Comparison of ENCODE assay signal across 26 mouse cellular contexts in genomic region chr13:35980471-35980870, GRCm38 (mm10). TPM values are rescaled to one million over a fixed set of nuclear protein-coding genes. Genes with fewer than 3 reads are reported as not detected.
DNase-seq lines count a peak whose midpoint lies in the region; ATAC-seq and TF ChIP-seq lines count a peak whose summit lies in the region.
"Had no signal": no experiment of that assay in that cellular context is flagged by ENCODE, and none has a peak within 500 bp of the region (broad histone marks: within the 10 kb centered on the region; RNA-seq: fewer than 3 reads in every experiment).

No protein-coding gene starts in this region.

- 21% methylated on average over 4 of the region's 4 CpGs for WGBS in forebrain, embryonic 15.5 days
- 57% methylated on average over 4 of the region's 4 CpGs for WGBS in forebrain, embryonic 12.5 days
- 17% methylated on average over 4 of the region's 4 CpGs for WGBS in forebrain, postnatal 0 days

- peak; percentile 21 to 29 for DNase-seq in layer of hippocampus, adult 8-10 months (ENCODE audit: low spot score in 2 of 2)
- no peak for DNase-seq in layer of hippocampus, postnatal 25 days (ENCODE audit: extremely low spot score in 1 of 2, low spot score in 1 of 2)
- DNase-seq in right cerebral cortex, postnatal 10 days (ENCODE audit: low spot score in 2 of 2) = peak; percentile 47 to 56
- no peak for DNase-seq in right cerebral cortex, postnatal 36 days (ENCODE audit: low spot score in 2 of 2)
- peak; percentile 20 for DNase-seq in forebrain, postnatal 0 days
- DNase-seq in kidney, postnatal 4 days = no peak
- DNase-seq: adrenal gland, postnatal 14 days; cerebellum, adult 2 months; cerebellum, postnatal 10 days; gastrocnemius, postnatal 14 days; heart, adult 2 months; heart, postnatal 14 days had no signal

- no peak overlapping the region for H3K9ac ChIP-seq in forebrain, embryonic 15.5 days (replicated peaks)
- H3K9ac ChIP-seq in forebrain, embryonic 12.5 days = no peak overlapping the region
- H3K9ac ChIP-seq in forebrain, postnatal 0 days = no peak overlapping the region
- H3K9ac ChIP-seq: embryonic facial prominence, embryonic 12.5 days; heart, embryonic 15.5 days; hindbrain, embryonic 15.5 days had no signal

- no peaks in the 10 kb centered on the region for H3K9me3 ChIP-seq in forebrain, embryonic 15.5 days
- H3K9me3 ChIP-seq in forebrain, embryonic 12.5 days = no peaks in the 10 kb centered on the region
- no peaks in the 10 kb centered on the region for H3K9me3 ChIP-seq in forebrain, postnatal 0 days (ENCODE audit: low read length)
- H3K9me3 ChIP-seq: embryonic facial prominence, embryonic 12.5 days; heart, embryonic 15.5 days; hindbrain, embryonic 15.5 days had no signal

- TF ChIP-seq CTCF in forebrain, postnatal 0 days (IDR thresholded peaks at IDR 0.05; ENCODE audit: low read depth) = no peak

- H3K4me3 ChIP-seq in forebrain, embryonic 15.5 days = no peak overlapping the region
- no peak overlapping the region for H3K4me3 ChIP-seq in forebrain, embryonic 12.5 days (replicated peaks)
- no peak overlapping the region for H3K4me3 ChIP-seq in forebrain, postnatal 0 days (ENCODE audit: low read depth, low read length)
- H3K4me3 ChIP-seq: embryonic facial prominence, embryonic 12.5 days; heart, adult 2 months; heart, embryonic 15.5 days; hindbrain, embryonic 15.5 days had no signal

- H3K27me3 ChIP-seq in forebrain, embryonic 15.5 days = no peaks in the 10 kb centered on the region
- no peaks in the 10 kb centered on the region for H3K27me3 ChIP-seq in forebrain, embryonic 12.5 days
- H3K27me3 ChIP-seq in forebrain, postnatal 0 days (ENCODE audit: insufficient read depth, low read length) = no peaks in the 10 kb centered on the region
- H3K27me3 ChIP-seq: CH12.LX; embryonic facial prominence, embryonic 12.5 days; heart, embryonic 15.5 days; hindbrain, embryonic 15.5 days; Patski had no signal

- peaks cover 9% of the 10 kb centered on the region for H3K36me3 ChIP-seq in forebrain, embryonic 15.5 days
- H3K36me3 ChIP-seq in forebrain, embryonic 12.5 days (replicated peaks) = peaks cover 16% of the 10 kb centered on the region
- H3K36me3 ChIP-seq in forebrain, postnatal 0 days (ENCODE audit: insufficient read depth) = peaks cover 4% of the 10 kb centered on the region; the same call in 1 of the 2 replicates

- H3K4me1 ChIP-seq in forebrain, embryonic 15.5 days = peaks cover 11% of the 10 kb centered on the region; the same call in 1 of the 2 replicates
- H3K4me1 ChIP-seq in forebrain, embryonic 12.5 days = 0 out of 2 replicates have a peak, but pooled peaks cover 7% of the 10 kb centered on the region
- H3K4me1 ChIP-seq in forebrain, postnatal 0 days (ENCODE audit: insufficient read depth) = no peaks in the 10 kb centered on the region
- H3K4me1 ChIP-seq: embryonic facial prominence, embryonic 12.5 days; hindbrain, embryonic 15.5 days had no signal

- H3K27ac ChIP-seq in forebrain, embryonic 15.5 days (replicated peaks) = peak overlapping the region; percentile 60
- no peak overlapping the region for H3K27ac ChIP-seq in forebrain, embryonic 12.5 days
- H3K27ac ChIP-seq in forebrain, postnatal 0 days (ENCODE audit: low read depth, low read length) = no peak overlapping the region
- H3K27ac ChIP-seq: embryonic facial prominence, embryonic 12.5 days; heart, adult 2 months; heart, embryonic 15.5 days; hindbrain, embryonic 15.5 days had no signal

- no peak overlapping the region for H3K4me2 ChIP-seq in forebrain, embryonic 15.5 days (replicated peaks)
- H3K4me2 ChIP-seq in forebrain, embryonic 12.5 days = no peak overlapping the region
- no peak overlapping the region for H3K4me2 ChIP-seq in forebrain, postnatal 0 days (ENCODE audit: low read depth)
- H3K4me2 ChIP-seq: embryonic facial prominence, embryonic 12.5 days; heart, embryonic 11.5 days; heart, embryonic 15.5 days; hindbrain, embryonic 15.5 days had no signal

- ATAC-seq in forebrain, embryonic 15.5 days (replicated peaks) = peak; percentile 74
- ATAC-seq in forebrain, embryonic 12.5 days (ENCODE audit: low FRiP score) = no peak
- peak; percentile 74 for ATAC-seq in forebrain, postnatal 0 days
- ATAC-seq: activated CD4-positive, CD25-positive, alpha-beta regulatory T cell, adult 4 months; intestine, embryonic 16.5 days; Patski had no signal

RNA-seq across cellular contexts. Expression of gene Ppp1r3g, which starts 21.8 kb away (rescaled TPM):
- 1.4 and 1.5 TPM in 2 replicates for polyA plus RNA-seq in forebrain, embryonic 15.5 days (2015; fragmentation: Nextera tagmentation; extraction: Ambion mirVana)
- 2.0 and 2.3 TPM in 2 replicates for polyA plus RNA-seq in forebrain, embryonic 12.5 days (2016; fragmentation: Nextera tagmentation; extraction: Ambion mirVana)
- 10 to 100 TPM in 1 of 4 experiments, 1 to 10 TPM in 3; 8.7 to 10.9 (median 9.6) TPM for total RNA-seq in layer of hippocampus, adult 8-10 months (2022)
- total RNA-seq in layer of hippocampus, postnatal 25 days (2021) = 10 to 100 TPM; 10.7 to 15.7 TPM
- 1.2 TPM in 2 replicates for total RNA-seq in forebrain, postnatal 0 days (2014; rRNA removed)
- 0.42 and 0.53 TPM in 2 replicates for polyA plus RNA-seq in forebrain, postnatal 0 days (2015; fragmentation: Nextera tagmentation; extraction: Ambion mirVana)
- total RNA-seq: CH12.LX; common myeloid progenitor, adult 5-6 weeks; gastrocnemius, adult 18-20 months; gastrocnemius, postnatal 14 days; hematopoietic stem cell, adult 5-6 weeks had no signal
- polyA plus RNA-seq: activated CD4-positive, CD25-positive, alpha-beta regulatory T cell, adult 4 months; gonadal fat pad, adult 2 months; Patski had no signal

Comparison
In these comparisons a context has a peak if more than half of its experiments do, and no peak if none do; other contexts are left out.
1. DNase-seq: peak in layer of hippocampus, adult 8-10 months (2 of 2), right cerebral cortex, postnatal 10 days (2 of 2) and forebrain, postnatal 0 days (single experiment); none in layer of hippocampus, postnatal 25 days (0 of 2), right cerebral cortex, postnatal 36 days (0 of 2) and kidney, postnatal 4 days (0 of 2).